Mouse (Mus musculus) forebrain, embryonic 10.5 days (tissue): Measurements from ENCODE around the gene Spin1. TPM values are rescaled to one million over a fixed set of nuclear protein-coding genes. Genes with fewer than 3 reads are reported as not detected.
"Not testable (repeated sequence)": the region's sequence is repeated elsewhere in the genome, so short reads cannot be mapped to it uniquely, and the experiment has no call there.

Experiments
- DNase-seq: peaks from one replicate; pipeline ENCODE4 v3.0.0-alpha.2; 2017; ENCODE audit warnings: low spot score; ENCODE audit errors: extremely low spot score
- H3K27ac ChIP-seq: fragments of 300-500 bp; sonication (generic); 2 replicates; pipeline ENCODE4 v1.5.1; 2016; ENCODE audit warnings: mild to moderate bottlenecking
- H3K27me3 ChIP-seq: fragments of 300-500 bp; sonication (generic); 2 replicates; pipeline ENCODE4 v1.6.1; 2016; ENCODE audit warnings: mild to moderate bottlenecking; ENCODE audit not compliant: poor library complexity, severe bottlenecking
- H3K36me3 ChIP-seq: fragments of 300-500 bp; sonication (generic); replicated peaks from 2 replicates; pipeline ENCODE4 v1.6.1; 2016; ENCODE audit warnings: mild to moderate bottlenecking, moderate library complexity
- H3K4me1 ChIP-seq: fragments of 300-500 bp; sonication (generic); 2 replicates; pipeline ENCODE4 v1.6.1; 2016
- H3K4me3 ChIP-seq: fragments of 300-500 bp; sonication (generic); 2 replicates; pipeline ENCODE4 v1.5.1; 2016; ENCODE audit warnings: mild to moderate bottlenecking, moderate library complexity
- H3K9me3 ChIP-seq: fragments of 300-500 bp; sonication (generic); 2 replicates; pipeline ENCODE4 v1.6.1; 2016; ENCODE audit warnings: mild to moderate bottlenecking, moderate library complexity
- WGBS: fragments of 180-500 bp; shearing (Covaris S2); methylation state at CpG from one replicate; pipeline ENCODE4 v1.1.7; 2016; 5-methylcytosine and 5-hydroxymethylcytosine counted together
- polyA plus RNA-seq: library from polyadenylated mRNA; unstranded; fragments of >200 nt; fragmentation: Nextera tagmentation; extraction: Ambion mirVana; gene quantifications from 2 replicates; pipeline ENCODE4 v1.2.1, GENCODE M21; 2016

Gene Spin1
- polyA plus RNA-seq, 1 experiment from 2014 or later = 81.7 TPM

DNA sequence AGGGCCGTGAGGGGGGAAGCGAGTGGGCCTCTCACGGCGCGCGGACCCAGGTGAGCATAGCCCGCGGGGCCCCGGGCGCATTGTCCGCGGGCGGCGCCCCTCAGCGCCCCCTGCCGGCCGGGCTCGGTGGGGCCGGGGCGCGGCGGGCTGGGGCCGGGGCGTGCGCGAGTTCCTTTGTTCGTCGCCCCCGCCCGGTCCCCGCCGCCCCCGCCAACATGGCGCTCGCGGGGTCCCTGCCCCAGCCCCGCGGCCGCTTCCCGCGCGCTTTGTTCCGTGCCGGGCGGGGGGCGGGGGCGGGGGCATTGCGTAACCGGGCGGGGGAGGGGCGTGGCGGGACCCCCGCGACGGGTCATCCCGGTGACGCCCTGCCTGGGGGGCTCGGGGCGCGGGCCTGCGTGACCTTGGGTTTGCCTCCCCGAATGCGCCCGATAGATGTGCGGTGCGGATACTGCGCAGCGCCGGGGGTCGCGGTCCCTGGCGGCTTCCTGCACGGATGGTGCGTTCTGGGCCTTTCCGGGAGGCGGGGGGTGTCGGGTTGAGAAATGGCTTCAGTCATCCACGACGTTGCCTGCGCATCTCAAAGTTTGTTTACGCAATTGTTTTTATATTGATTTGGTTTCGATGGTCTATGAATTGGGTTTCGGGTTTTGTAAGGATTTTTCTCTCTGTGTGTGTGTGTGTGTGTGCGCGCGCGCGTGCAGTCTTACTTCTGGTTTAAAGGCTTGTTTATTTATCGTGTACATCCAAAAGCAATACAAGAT, 516 bp downstream of the Spin1 start:
- Histone ChIP-seq H3K4me3 (peak overlapping the region; percentile 91), H3K4me1 (peaks cover 19% of the 10 kb centered on the region), H3K36me3 (peaks cover 41% of the 10 kb centered on the region), H3K9me3 (peaks cover 41% of the 10 kb centered on the region), H3K27ac (peak overlapping the region; percentile 100), H3K27me3 (0 out of 2 replicates have a peak, but pooled peaks cover 5% of the 10 kb centered on the region)
- 3% methylated on average over 62 of the region's 89 CpGs for WGBS
- DNase-seq = peak; percentile 70

DNA sequence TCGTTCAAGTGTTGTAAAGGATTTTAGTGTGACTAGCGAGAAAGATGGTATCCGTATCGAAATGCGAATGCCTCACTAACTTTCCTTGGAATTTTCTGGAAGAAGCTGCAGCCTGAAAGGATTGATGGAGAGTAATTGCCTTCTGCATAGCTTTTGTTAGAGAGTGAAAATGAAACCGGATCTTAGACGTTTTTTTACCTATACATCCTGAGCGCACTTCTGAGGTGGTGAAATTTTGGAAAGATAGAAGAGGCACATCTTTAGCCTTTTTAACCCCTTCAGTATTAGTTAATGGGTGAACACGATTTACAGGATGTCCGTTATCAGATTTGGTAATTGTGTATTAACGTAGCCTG, 1.1 kb downstream of the Spin1 start:
- DNase-seq = no peak

DNA sequence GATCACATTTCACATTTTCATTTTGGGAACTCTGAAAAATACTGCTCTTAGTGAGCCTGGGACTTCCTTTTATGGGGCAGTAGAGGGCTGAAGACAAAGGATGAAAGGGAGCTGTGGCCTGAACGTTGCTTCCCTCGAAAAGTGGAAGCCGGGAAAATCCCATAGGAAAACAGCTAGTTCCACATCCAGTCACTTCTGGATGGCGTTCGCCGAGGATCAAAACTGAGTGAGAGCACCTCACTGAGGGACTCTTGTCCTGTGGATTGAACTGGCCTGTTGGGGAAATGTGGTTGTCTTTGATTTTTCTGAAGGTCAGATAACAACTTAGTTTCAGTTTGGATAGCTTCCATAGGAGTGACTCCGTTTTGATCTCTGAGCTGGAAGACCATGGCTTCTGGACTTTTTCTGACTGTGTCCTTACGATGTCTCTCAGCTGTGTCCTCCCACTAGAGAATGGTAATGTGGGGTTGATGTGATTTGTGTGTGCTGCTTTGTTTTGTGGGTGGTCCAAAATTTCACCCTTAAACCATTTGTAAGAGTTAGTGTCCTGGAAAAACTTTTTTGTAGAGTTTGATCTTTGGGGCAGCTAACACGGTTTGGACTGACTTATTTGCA, 2.5 kb downstream of the Spin1 start:
- H3K36me3 ChIP-seq = peaks cover 62% of the 10 kb centered on the region
- 97% methylated on average over 9 of the region's 9 CpGs for WGBS
- no peak for DNase-seq
- H3K27me3 ChIP-seq = 0 out of 2 replicates have a peak, but pooled peaks cover 5% of the 10 kb centered on the region
- H3K9me3 ChIP-seq = peaks cover 62% of the 10 kb centered on the region
- no peak overlapping the region for H3K27ac ChIP-seq
- H3K4me1 ChIP-seq = peaks cover 19% of the 10 kb centered on the region
- peak overlapping the region; percentile 91; the same call in 1 of the 2 replicates for H3K4me3 ChIP-seq

More for the DNA sequence above, 1.1 kb downstream of the Spin1 start:
- H3K27ac ChIP-seq = peak overlapping the region; percentile 100
- H3K9me3 ChIP-seq = peaks cover 47% of the 10 kb centered on the region
- H3K36me3 ChIP-seq = peaks cover 47% of the 10 kb centered on the region
- 0 out of 2 replicates have a peak, but pooled peaks cover 5% of the 10 kb centered on the region for H3K27me3 ChIP-seq
- whole genome bisulfite sequencing = 49% methylated on average over 11 of the region's 11 CpGs
- peaks cover 19% of the 10 kb centered on the region for H3K4me1 ChIP-seq
- peak overlapping the region; percentile 91 for H3K4me3 ChIP-seq

DNA sequence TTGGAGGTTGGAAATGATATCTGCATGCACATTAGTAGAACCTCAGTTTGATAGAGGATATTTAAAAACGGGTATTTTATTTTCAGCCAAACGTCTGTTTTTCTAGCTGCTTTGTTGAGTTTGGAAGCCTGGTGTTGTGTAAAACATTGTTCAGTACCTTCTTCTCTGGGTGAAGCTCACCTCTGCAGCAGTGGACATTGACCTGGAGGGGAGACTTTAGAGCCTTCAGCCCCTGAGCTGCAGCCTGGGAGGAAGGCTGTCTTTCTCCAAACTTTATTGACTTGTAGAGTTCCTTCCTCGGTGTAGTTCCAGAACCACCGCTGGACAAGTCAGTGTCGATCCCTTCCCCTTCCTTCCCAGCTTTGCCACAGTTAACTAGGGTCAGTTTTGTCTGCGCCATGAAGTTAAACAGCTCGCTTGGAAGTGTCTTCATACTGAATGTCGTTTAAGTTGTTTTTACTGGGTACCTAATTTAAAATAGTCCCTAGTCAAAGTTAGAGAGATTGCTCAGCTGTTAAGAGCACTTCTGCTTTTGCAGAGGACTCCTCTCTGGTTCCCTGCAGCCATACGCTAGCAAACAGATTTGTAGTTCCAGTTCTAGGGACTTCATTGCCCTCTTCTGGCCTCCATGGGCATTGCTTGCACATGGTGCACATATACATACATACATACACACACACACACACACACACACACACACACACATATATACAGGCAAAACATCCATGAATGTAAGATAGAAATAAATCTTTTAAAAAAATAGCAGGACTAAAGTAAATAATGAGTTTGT, 3.4 kb downstream of the Spin1 start:
- peaks cover 18% of the 10 kb centered on the region for H3K4me1 ChIP-seq
- H3K27me3 ChIP-seq = no peaks in the 10 kb centered on the region
- H3K4me3 ChIP-seq = no peak overlapping the region
- DNase-seq = no peak
- H3K27ac ChIP-seq = no peak overlapping the region
- H3K36me3 ChIP-seq = peaks cover 70% of the 10 kb centered on the region
- peaks cover 70% of the 10 kb centered on the region for H3K9me3 ChIP-seq
- 94% methylated on average over 9 of the region's 9 CpGs for WGBS

DNA sequence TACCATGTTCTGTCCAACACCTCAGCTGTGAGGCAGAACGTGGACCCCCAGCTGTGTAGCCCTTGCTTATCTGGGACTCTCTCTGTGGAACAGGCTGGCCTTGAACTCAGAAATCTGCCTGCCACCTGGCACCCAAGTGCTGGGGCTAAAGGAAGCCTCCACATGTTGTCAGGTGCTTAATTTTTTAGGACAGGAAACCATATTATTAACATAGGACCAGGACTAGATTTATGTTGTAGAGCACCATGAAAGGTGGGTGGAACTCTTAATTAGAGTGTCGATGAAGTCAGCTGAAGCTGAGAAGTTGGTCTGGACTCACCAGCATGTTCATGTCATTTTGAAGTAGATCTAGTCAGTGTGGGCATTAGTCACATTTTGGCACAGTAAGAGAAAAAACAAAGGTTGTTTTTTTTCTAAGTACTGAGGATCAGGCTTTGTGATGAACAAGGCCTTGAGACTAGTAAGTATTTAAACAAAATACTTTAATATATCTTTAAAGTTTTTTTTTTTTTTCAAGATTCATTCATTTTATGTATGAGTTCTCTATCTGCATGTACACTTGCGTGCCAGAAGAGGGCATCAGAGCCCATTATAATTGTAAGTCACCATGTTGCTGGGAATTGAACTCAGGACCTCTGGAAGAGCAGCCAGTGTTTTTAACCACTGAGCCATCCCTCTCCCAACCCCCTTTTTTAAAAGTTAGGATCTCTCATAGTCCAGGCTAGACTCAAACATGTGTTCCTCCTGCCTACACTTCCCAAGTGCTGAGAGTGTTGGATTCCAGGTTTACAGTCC, 5.4 kb downstream of the Spin1 start:
- Histone ChIP-seq H3K36me3 (peaks cover 90% of the 10 kb centered on the region), H3K27ac (no peak overlapping the region), H3K4me3 (no peak overlapping the region), H3K9me3 (peaks cover 90% of the 10 kb centered on the region), H3K27me3 (no peaks in the 10 kb centered on the region), H3K4me1 (peaks cover 6% of the 10 kb centered on the region; the same call in 1 of the 2 replicates)
- DNase-seq = no peak
- 98% methylated on average over 3 of the region's 3 CpGs for WGBS

DNA sequence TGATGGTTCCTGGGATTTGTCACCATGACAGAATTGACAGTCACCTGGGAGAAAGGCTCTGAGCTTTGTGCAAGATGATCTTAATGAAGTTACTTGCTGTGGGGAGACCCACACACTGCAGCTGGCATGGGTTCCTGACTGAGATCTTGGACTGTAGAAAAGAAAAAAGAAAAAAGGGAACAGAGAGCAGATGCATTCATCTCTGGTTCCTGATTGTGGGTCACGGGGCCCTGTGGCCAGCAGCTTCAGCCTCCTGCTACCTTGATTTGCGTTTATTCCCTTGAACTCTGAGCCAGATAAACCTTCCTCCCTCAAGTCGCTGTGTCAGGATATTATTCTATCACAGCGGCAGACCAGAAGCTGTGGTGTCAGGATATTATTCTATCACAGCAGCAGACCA, 6.1 kb downstream of the Spin1 start:
- peaks cover 98% of the 10 kb centered on the region for H3K36me3 ChIP-seq
- H3K27ac ChIP-seq = no peak overlapping the region
- H3K27me3 ChIP-seq = no peaks in the 10 kb centered on the region
- WGBS = 97% methylated on average over 4 of the region's 4 CpGs
- peaks cover 97% of the 10 kb centered on the region for H3K9me3 ChIP-seq
- no peak for DNase-seq
- peaks cover 6% of the 10 kb centered on the region; the same call in 1 of the 2 replicates for H3K4me1 ChIP-seq
- H3K4me3 ChIP-seq = no peak overlapping the region

DNA sequence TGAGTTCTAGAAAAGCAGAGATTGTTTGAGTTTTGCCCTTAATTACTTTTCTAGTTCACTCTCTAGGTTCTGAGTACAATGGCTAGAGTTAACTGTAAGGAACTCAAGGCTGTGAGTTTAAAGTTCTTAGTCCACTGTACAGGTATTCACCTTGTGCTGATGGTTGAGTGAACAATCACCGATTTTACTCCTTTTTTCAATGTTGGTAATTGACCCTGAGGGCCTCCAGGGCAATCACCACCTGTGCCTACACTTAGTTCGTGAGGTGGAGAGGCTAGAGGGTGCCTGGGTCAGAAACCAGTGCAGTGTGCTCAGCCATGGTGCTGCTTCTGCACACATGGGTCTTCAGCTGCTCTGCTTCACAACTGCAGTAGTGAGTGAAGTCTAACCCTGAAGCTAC, 8.8 kb downstream of the Spin1 start:
- H3K4me1 ChIP-seq = no peaks in the 10 kb centered on the region
- H3K9me3 ChIP-seq = peaks cover 99% of the 10 kb centered on the region
- peaks cover 99% of the 10 kb centered on the region for H3K36me3 ChIP-seq
- H3K4me3 ChIP-seq = no peak overlapping the region
- H3K27ac ChIP-seq = no peak overlapping the region
- no peak for DNase-seq
- WGBS = 91% methylated on average over 2 of the region's 2 CpGs
- H3K27me3 ChIP-seq = no peaks in the 10 kb centered on the region

DNA sequence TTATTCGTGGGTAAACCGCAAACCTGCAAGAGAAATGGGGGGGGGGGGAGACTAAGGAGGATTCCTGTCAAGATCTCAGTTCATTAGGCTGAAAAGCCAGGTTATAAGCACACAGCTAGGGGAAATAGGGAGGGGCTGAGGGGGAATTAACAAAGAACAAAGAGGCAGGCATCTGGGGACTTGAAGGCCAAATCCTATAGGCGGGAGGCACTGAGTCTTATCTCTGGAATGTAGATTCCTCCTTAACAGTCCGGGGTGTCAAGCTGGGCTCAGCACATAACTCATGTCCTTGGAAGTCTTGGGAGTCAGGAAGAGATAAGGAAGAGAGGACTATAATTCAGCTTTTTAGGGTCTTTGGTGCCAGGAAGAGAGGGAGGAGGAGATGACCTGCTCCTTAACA, 13.7 kb downstream of the Spin1 start:
- WGBS = 80% methylated on average over 4 of the region's 4 CpGs
- DNase-seq, H3K4me1 ChIP-seq, H3K4me3 ChIP-seq, H3K27ac ChIP-seq, H3K27me3 ChIP-seq: not testable (repeated sequence)
- Histone ChIP-seq H3K36me3 (peaks cover 56% of the 10 kb centered on the region), H3K9me3 (peaks cover 55% of the 10 kb centered on the region)

DNA sequence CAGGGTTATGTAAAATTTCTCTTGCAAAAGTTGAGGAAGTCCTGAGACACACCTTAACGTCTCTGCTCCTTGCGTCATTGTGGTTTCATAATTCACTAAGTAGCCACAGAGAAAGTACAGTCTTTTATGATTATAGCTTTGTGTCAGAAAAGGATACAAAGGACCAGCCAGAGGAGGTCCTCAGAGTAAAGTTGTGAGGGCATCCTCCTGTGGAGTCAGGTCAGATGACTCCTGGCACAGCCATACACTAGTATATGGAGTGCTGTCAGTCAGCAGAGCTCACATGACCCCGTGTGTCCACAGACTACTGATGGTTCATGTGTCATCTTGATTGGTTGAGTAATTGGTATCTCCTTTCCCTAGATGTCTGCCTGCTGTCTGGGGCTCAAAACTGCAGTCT, 15.1 kb downstream of the Spin1 start:
- Histone ChIP-seq H3K4me3 (no peak overlapping the region), H3K4me1 (peaks cover 21% of the 10 kb centered on the region), H3K27ac (no peak overlapping the region), H3K27me3 (no peaks in the 10 kb centered on the region), H3K36me3 (peaks cover 42% of the 10 kb centered on the region), H3K9me3 (peaks cover 41% of the 10 kb centered on the region)
- 96% methylated on average over 3 of the region's 3 CpGs for WGBS
- DNase-seq = no peak

DNA sequence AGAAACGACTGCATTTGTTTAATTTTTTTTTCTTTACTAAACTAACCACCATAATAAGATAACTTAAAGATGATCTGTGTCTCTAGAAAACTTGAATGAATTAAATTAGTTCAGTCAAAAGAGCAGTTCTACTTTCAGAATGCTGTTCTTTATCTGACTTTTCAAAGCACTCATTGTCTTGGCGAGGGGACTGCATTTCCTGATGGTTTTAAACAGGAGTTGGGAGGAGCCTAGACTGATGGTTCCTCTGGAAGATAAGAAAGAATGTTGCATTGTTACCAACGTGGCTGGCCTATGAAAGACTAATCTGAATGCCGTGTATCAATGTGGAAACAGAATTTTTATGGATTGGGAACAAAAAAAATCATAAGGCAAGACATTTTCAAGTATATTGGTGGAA, 20.1 kb downstream of the Spin1 start:
- Histone ChIP-seq H3K27me3 (no peaks in the 10 kb centered on the region), H3K4me3 (no peak overlapping the region), H3K9me3 (no peaks in the 10 kb centered on the region), H3K27ac (no peak overlapping the region), H3K36me3 (peaks cover 30% of the 10 kb centered on the region), H3K4me1 (peaks cover 48% of the 10 kb centered on the region)
- WGBS = 17% methylated on average over 4 of the region's 4 CpGs
- no peak for DNase-seq

DNA sequence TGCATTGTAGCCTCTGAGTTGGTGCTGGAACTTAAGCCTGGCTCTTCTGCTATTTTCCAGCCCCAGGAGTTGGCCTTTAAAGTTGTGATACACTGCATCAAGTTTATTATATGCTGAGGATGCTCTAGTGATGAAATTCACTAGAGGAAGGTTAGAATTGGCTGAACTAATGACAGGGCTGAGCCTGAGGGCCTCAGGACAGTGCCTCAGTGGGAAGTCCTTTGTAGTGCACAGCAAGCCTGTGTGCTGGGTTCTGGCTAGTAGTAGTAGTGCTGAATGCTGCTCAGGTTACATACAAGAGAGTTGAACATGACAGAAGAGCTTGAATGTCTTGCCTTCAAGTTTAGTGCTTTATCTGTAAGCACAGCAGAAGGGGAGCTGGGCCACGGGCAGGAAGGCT, 21.3 kb downstream of the Spin1 start:
- DNase-seq = no peak
- Histone ChIP-seq H3K4me3 (no peak overlapping the region), H3K27me3 (no peaks in the 10 kb centered on the region), H3K9me3 (no peaks in the 10 kb centered on the region), H3K27ac (no peak overlapping the region), H3K36me3 (peaks cover 40% of the 10 kb centered on the region), H3K4me1 (peaks cover 48% of the 10 kb centered on the region)
- WGBS = 52% methylated on average over 1 of the region's 1 CpGs

DNA sequence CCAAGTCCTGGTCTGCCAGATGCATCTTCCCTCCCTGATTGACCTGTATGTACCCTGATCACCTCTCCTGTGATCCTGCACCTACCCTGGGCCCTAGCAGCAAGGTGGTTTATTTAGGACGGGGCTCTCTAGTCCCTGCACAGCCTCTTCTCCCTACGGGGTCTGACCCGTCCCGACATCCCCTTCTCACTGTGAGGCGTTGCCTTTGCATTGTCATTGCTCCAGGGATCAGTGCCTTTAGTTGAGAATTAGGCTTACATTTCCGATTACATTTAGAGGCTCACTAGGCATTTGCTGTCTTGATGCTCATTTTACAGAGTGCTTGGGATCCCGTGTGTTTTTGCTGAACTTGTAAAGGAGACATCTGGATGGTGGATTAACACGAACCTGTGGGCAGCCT, 22.1 kb downstream of the Spin1 start:
- no peak for DNase-seq

More for the DNA sequence above, 22.1 kb downstream of the Spin1 start:
- Histone ChIP-seq H3K9me3 (no peaks in the 10 kb centered on the region), H3K27me3 (no peaks in the 10 kb centered on the region), H3K4me1 (peaks cover 48% of the 10 kb centered on the region), H3K36me3 (peaks cover 49% of the 10 kb centered on the region), H3K27ac (no peak overlapping the region), H3K4me3 (no peak overlapping the region)
- WGBS = 82% methylated on average over 8 of the region's 8 CpGs
